8 mouse cellular contexts compared by ENCODE assay signal in genomic region chr2:144527821-144528174, GRCm38 (mm10). TPM values are rescaled to one million over a fixed set of nuclear protein-coding genes. Genes with fewer than 3 reads are reported as not detected.
DNase-seq lines count a peak whose midpoint lies in the region; ATAC-seq and TF ChIP-seq lines count a peak whose summit lies in the region.

No protein-coding gene starts in this region.

- TF ChIP-seq POLR2A in embryonic fibroblast, embryonic 13.5 days (IDR thresholded peaks at IDR 0.05; ENCODE audit: low read depth, low read length), result no peak

- TF ChIP-seq CTCF in embryonic fibroblast, embryonic 13.5 days (IDR thresholded peaks at IDR 0.05; ENCODE audit: borderline replicate concordance, insufficient read depth, low read length), result no peak

- H3K4me2 ChIP-seq in lung, embryonic 15.5 days, result peak overlapping the region; percentile 89
- peak overlapping the region; percentile 86 for H3K4me2 ChIP-seq in limb, embryonic 12.5 days
- peak overlapping the region; percentile 84 for H3K4me2 ChIP-seq in neural tube, embryonic 15.5 days

- WGBS in lung, embryonic 15.5 days, result under 1% methylated on average over 25 of the region's 25 CpGs
- WGBS in limb, embryonic 12.5 days, result under 1% methylated on average over 25 of the region's 25 CpGs
- under 1% methylated on average over 25 of the region's 25 CpGs for WGBS in neural tube, embryonic 15.5 days

- peak; percentile 60 for ATAC-seq in lung, embryonic 15.5 days (ENCODE audit: borderline replicate concordance, extremely low read depth, low FRiP score, low TSS enrichment)
- peak; percentile 57 for ATAC-seq in limb, embryonic 12.5 days (ENCODE audit: insufficient number of reproducible peaks, insufficient read depth, low FRiP score, low TSS enrichment, low read depth)
- ATAC-seq in neural tube, embryonic 15.5 days (ENCODE audit: low FRiP score), result peak; percentile 63

- DNase-seq in lung, postnatal 4 days, result no peak
- DNase-seq in adrenal gland, postnatal 4 days (ENCODE audit: low spot score in 2 of 2), result no peak
- no peak for DNase-seq in kidney, adult 9 months
- no peak for DNase-seq in urinary bladder, postnatal 25 days (ENCODE audit: low spot score)

- peak overlapping the region; percentile 85 for H3K9ac ChIP-seq in lung, embryonic 15.5 days
- peak overlapping the region; percentile 91 for H3K9ac ChIP-seq in limb, embryonic 12.5 days (replicated peaks)
- peak overlapping the region; percentile 88 for H3K9ac ChIP-seq in neural tube, embryonic 15.5 days (replicated peaks)

- peaks cover 16% of the 10 kb centered on the region for H3K4me1 ChIP-seq in lung, embryonic 15.5 days
- H3K4me1 ChIP-seq in embryonic fibroblast, embryonic 13.5 days (ENCODE audit: control insufficient read depth, insufficient read depth, low read length), result peaks cover 6% of the 10 kb centered on the region; the same call in 1 of the 2 replicates
- H3K4me1 ChIP-seq in limb, embryonic 12.5 days (replicated peaks), result peaks cover 10% of the 10 kb centered on the region
- H3K4me1 ChIP-seq in neural tube, embryonic 15.5 days, result peaks cover 21% of the 10 kb centered on the region

- peak overlapping the region; percentile 64 for H3K4me3 ChIP-seq in lung, embryonic 15.5 days
- H3K4me3 ChIP-seq in embryonic fibroblast, embryonic 13.5 days (ENCODE audit: insufficient read depth, low read length), result peak overlapping the region; percentile 89
- peak overlapping the region; percentile 96 for H3K4me3 ChIP-seq in limb, embryonic 12.5 days (replicated peaks)
- peak overlapping the region; percentile 97 for H3K4me3 ChIP-seq in neural tube, embryonic 15.5 days (replicated peaks)

- peaks cover 14% of the 10 kb centered on the region for H3K36me3 ChIP-seq in lung, embryonic 15.5 days
- peaks cover 17% of the 10 kb centered on the region for H3K36me3 ChIP-seq in limb, embryonic 12.5 days
- peaks cover 9% of the 10 kb centered on the region for H3K36me3 ChIP-seq in neural tube, embryonic 15.5 days

- no peaks in the 10 kb centered on the region for H3K9me3 ChIP-seq in lung, embryonic 15.5 days
- H3K9me3 ChIP-seq in limb, embryonic 12.5 days, result no peaks in the 10 kb centered on the region
- H3K9me3 ChIP-seq in neural tube, embryonic 15.5 days (replicated peaks), result no peaks in the 10 kb centered on the region

- H3K27ac ChIP-seq in lung, embryonic 15.5 days, result peak overlapping the region; percentile 86
- H3K27ac ChIP-seq in embryonic fibroblast, embryonic 13.5 days (ENCODE audit: insufficient read depth, low read length), result peak overlapping the region; percentile 78; the same call in 1 of the 2 replicates
- peak overlapping the region; percentile 87 for H3K27ac ChIP-seq in limb, embryonic 12.5 days
- H3K27ac ChIP-seq in neural tube, embryonic 15.5 days (replicated peaks), result peak overlapping the region; percentile 98

- H3K27me3 ChIP-seq in lung, embryonic 15.5 days, result peaks cover 9% of the 10 kb centered on the region; the same call in 1 of the 2 replicates
- H3K27me3 ChIP-seq in limb, embryonic 12.5 days, result peaks cover 4% of the 10 kb centered on the region; the same call in 1 of the 2 replicates
- no peaks in the 10 kb centered on the region for H3K27me3 ChIP-seq in neural tube, embryonic 15.5 days (replicated peaks)

RNA-seq across cellular contexts. Expression of gene Polr3f, which starts 0.3 kb away (rescaled TPM):
- polyA plus RNA-seq in lung, embryonic 15.5 days (2015; fragmentation: Nextera tagmentation; extraction: Ambion mirVana), result 24.6 and 26.3 TPM in 2 replicates
- polyA plus RNA-seq in embryonic fibroblast, embryonic 13.5 days (2011; ENCODE audit: insufficient read length, low read depth, missing spikeins), result 20.0 and 27.8 TPM in 2 replicates
- polyA plus RNA-seq in limb, embryonic 12.5 days (2016; fragmentation: Nextera tagmentation; extraction: Ambion mirVana), result 35.0 and 36.4 TPM in 2 replicates
- 22.5 and 23.2 TPM in 2 replicates for polyA plus RNA-seq in neural tube, embryonic 15.5 days (2015; fragmentation: Nextera tagmentation; extraction: Ambion mirVana)
- 10 to 100 TPM; 30.5 to 31.6 TPM for total RNA-seq in adrenal gland, postnatal 4 days (2021)

RNA-seq across cellular contexts. Expression of gene Dzank1, which starts 0.6 kb away (rescaled TPM):
- polyA plus RNA-seq in lung, embryonic 15.5 days (2015; fragmentation: Nextera tagmentation; extraction: Ambion mirVana), result 0.82 and 1.4 TPM in 2 replicates
- 0.23 and 0.77 TPM in 2 replicates for polyA plus RNA-seq in embryonic fibroblast, embryonic 13.5 days (2011; ENCODE audit: insufficient read length, low read depth, missing spikeins)
- polyA plus RNA-seq in limb, embryonic 12.5 days (2016; fragmentation: Nextera tagmentation; extraction: Ambion mirVana), result 1.1 and 1.8 TPM in 2 replicates
- polyA plus RNA-seq in neural tube, embryonic 15.5 days (2015; fragmentation: Nextera tagmentation; extraction: Ambion mirVana), result 17.2 and 17.5 TPM in 2 replicates
- 1 to 10 TPM; 4.1 to 5.7 TPM for total RNA-seq in adrenal gland, postnatal 4 days (2021)

RNA-seq across cellular contexts. Expression of gene Rbbp9, which starts 22.9 kb away (rescaled TPM):
- polyA plus RNA-seq in lung, embryonic 15.5 days (2015; fragmentation: Nextera tagmentation; extraction: Ambion mirVana), result 59.9 and 63.8 TPM in 2 replicates
- 25.4 and 33.6 TPM in 2 replicates for polyA plus RNA-seq in embryonic fibroblast, embryonic 13.5 days (2011; ENCODE audit: insufficient read length, low read depth, missing spikeins)
- polyA plus RNA-seq in limb, embryonic 12.5 days (2016; fragmentation: Nextera tagmentation; extraction: Ambion mirVana), result 58.2 and 62.5 TPM in 2 replicates
- 49.4 and 50.1 TPM in 2 replicates for polyA plus RNA-seq in neural tube, embryonic 15.5 days (2015; fragmentation: Nextera tagmentation; extraction: Ambion mirVana)
- total RNA-seq in adrenal gland, postnatal 4 days (2021), result 10 to 100 TPM; 36.2 to 37.7 TPM

RNA-seq across cellular contexts. Expression of gene Sec23b, which starts 28.2 kb away (rescaled TPM):
- 88.8 and 91.3 TPM in 2 replicates for polyA plus RNA-seq in lung, embryonic 15.5 days (2015; fragmentation: Nextera tagmentation; extraction: Ambion mirVana)
- 65.8 and 70.0 TPM in 2 replicates for polyA plus RNA-seq in embryonic fibroblast, embryonic 13.5 days (2011; ENCODE audit: insufficient read length, low read depth, missing spikeins)
- 97.5 and 105 TPM in 2 replicates for polyA plus RNA-seq in limb, embryonic 12.5 days (2016; fragmentation: Nextera tagmentation; extraction: Ambion mirVana)
- 61.2 and 66.0 TPM in 2 replicates for polyA plus RNA-seq in neural tube, embryonic 15.5 days (2015; fragmentation: Nextera tagmentation; extraction: Ambion mirVana)
- 10 to 100 TPM; 63.6 to 82.4 TPM for total RNA-seq in adrenal gland, postnatal 4 days (2021)
